Mouse (Mus musculus) thymus, postnatal 4 days (tissue): Measurements from ENCODE around the gene Stpg4.
A peak's percentile ranks its signal among the peaks of the same experiment; 100 is the strongest.

Source experiments
- DNase-seq: peaks from one replicate; pipeline ENCODE4 v3.0.0; 2021

Stpg4 gene

DNA sequence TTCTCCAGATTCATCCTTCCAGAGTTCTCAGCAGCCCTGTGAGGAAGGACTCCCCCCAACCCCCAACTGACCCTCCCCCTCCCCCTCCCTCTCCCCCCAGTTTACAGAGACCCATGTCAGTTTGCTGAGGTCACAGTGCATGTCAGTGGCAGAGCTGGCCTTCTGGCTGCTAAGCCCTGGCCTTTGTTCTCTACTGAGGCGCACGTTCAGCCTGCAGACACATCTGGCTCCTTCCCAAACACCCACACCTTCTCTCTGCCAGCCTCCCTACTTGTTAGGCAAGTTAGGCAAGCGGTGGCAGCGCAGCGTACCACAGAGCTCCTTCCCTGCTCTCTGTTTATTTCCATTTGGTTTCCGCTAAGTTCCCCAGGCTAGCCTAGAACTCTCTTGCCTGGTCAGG is 50.0 kb downstream of the Stpg4 start:
- no peak for DNase-seq

DNA sequence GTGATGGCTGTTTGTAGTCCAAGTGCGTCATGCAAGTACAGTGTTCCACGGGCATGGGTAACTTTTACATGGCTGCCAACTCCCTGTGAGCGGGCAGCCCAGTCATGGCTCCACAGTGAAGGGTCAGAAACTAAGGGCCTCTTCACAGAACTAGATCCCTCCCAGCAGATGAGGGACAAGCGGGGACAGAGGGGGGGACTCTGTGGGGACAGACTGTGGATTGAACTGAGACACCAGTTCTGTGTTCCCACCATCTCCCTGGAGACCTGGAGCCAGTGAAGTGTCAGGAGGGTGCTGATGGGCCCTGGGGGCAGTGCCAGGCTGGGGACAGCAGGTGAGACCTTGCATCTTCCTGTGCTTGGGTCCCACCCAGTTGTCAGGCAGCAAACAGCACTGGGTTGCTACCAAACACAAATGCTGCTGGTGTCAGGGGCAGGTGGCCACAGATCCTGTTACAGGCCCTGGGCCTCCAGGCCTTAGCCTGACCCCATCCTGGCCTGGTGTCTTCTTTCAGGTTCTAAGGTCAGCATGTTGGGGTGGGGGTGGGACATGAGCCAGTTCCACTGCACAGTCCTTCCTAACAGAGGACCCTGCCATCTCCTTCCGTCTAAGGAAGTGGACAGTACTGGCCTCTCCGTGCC is 50.6 kb downstream of the Stpg4 start:
- no peak for DNase-seq

DNA sequence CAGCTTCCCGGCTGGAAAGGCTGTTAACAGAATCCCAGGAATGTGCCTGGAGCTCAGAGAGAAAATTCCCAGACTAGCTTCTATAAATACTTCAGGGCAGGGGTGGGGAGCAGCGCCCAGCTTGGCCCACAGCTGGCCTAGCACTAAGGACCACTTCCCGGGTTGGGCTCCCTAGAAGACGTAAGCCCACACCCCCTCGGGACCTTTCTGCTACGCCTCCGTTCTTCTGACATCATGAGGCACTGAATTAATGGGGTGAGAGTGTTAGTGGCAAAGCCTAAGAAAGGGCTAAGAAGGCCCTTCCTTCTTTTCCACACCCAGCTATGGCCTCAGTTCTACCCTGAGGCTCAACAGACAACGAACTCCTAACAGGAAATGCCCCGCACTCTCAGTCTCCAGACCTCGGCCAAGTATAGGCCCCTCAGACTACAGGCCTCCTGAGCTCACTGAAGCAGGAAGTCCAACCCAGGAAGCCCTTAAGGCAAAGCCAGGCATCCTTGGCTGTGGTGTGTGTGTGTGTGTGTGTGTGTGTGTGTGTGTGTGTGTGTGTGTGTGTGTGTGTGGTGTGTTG is 51.5 kb downstream of the Stpg4 start:
- DNase-seq, result no peak

DNA sequence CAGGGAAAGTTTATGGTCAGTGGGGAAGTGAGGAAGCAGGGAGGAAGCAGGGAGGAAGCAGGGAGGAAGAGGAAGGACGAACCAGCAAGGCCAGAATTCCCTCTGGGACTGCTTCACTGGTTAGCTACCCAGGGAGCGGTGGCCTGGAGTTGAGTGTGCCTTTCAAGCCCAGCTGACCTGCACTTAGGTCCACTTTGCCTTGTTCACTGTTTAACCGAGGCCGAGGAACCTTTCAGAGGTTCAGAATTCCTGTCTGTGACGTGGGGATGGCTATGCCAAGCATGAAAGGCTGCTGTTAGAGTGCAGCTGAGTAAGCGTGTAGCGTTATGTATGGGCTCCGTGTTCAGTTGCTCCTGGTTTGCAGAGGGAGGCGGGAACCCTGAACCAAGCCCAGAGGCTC is 54.2 kb downstream of the Stpg4 start:
- DNase-seq, result no peak

DNA sequence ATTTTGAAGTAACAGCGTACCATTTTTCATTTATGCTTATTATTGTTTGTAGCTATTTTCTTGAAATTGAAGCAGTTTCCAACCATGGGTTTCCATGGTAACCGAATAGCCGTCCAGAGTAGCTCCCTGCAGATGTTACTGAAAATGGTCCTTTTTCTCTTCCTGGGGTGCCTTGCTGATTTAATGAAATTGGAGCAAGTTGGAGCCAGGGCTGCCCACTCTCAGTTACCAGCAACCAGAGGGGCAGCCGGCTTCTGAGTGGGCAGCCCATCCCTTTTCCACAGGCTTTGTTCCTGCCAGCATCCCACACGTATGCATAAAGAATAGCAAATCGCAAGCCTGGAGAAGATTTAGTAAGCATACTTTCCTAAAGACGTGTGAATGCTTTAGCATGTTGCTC is 55.4 kb downstream of the Stpg4 start:
- no peak for DNase-seq

DNA sequence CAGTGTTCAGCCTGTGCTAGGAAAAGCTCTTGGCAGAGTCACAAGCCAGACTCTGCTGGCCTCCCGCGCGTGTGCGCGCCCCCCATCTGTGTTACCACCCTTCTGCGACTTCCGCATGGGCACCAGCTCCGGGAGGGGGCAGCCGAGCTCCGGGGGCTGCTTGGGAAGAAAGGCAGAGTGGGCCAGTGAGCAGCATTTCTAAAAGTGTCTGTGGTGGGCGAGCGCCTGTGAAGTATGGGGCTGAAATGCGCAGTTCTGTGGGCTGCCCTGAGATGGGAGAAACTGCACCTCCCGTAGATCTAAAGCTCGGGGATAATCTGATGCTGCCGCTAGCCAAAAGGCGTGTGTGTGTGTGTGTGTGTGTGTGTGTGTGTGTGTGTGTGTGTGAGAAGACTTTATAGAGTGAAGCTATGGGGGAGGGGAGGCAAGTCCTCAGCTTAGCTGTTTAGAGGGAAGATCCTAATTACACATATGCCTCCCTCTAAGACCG is 58.2 kb downstream of the Stpg4 start:
- DNase-seq, result no peak

DNA sequence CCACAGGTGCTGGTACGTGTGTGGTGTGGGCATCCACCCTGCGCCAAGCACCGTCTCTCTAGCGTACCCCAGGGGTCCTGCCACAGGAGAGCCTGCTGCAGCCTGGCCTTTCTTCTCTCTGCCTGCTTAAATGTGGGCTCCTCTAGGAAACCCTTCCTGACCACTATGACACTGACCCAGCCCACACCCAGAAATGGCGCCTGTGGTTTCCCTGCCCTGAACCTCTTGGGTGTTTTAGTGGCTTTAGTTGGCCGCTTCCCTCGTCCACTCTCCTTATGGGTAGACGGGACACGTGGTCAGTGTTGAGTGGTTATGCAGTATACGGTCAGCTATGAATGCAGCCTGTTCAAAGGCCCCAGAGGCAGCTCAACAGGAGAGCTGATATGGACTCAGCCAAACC is 59.1 kb downstream of the Stpg4 start:
- DNase-seq, result no peak

DNA sequence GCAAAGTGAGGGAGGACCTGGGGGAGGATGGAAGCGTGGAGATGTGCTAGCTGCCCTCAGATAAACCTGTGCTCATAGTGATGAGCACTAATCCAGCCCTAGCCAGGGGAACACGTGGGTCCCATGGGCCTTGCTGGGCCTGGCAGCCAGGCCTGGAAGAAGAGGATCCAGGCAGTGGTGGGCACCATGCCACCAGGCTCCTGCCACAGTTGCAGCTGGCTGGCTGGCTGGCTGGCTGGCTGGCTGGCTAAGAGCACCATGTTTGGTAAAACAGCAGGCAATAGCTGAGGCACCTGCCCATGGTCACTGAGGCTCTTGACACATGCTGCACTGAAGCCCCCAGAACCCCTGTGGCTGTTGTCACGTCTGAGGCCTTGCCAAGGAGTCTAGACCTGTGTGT is 59.9 kb downstream of the Stpg4 start:
- DNase-seq, result no peak

DNA sequence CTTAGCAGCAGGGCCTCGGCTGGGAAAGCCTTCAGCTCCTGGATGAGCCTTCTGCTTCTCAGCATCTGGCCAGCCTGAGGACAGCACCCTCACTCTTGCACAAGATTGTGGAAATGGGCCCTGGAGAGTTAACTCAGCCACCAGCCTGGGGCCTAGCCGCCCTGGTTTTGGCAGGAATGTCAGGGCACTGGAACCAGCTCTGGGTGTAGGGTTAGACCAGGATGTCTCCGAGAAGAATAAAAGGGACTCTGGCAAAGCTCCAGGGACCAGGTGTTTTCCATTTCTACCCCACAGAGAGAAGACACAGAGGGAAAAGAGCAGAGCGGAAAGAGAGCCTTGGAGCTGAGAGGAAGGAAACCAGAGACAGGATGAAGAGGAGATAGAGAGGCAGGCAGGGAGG is 60.3 kb downstream of the Stpg4 start:
- no peak for DNase-seq

DNA sequence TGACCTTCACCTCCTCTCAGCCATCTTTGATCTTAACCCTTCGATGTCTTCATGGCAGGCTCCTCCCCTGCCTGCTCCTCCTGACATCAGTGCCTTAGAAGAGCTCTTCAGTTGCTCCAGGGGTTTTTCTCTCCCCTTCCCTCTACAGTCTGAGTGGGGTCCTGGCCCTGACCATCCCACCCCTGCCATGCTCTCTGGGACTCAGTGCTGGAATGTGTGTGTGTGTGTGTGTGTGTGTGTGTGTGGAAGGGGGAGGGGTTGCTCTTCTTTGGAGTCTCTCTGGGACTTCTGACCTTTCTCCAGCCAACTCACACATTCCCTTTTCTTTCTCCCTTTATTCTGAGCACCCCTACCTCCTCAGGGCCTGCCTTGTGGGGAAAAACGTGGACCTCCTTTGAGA is 61.0 kb downstream of the Stpg4 start:
- DNase-seq, result no peak

DNA sequence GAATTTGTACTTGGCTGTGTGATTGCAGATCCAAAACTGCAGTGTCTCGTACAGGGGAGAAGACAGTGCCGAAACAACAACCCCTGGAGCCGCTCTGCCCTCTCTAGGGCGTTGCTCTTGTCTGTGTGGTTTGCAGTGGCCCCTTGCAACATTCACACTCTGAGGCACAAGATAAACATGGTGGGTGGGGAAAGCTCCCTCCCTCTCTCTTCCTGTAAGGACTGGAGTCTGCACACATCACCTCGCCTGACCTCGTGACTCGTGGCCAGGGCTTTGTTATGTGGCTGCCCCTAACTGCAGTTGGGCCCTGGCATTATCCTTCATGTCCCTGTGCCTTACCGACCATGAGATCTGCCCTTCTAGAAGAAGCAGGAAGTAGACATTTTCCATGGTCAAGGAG is 62.3 kb downstream of the Stpg4 start:
- DNase-seq, result no peak

DNA sequence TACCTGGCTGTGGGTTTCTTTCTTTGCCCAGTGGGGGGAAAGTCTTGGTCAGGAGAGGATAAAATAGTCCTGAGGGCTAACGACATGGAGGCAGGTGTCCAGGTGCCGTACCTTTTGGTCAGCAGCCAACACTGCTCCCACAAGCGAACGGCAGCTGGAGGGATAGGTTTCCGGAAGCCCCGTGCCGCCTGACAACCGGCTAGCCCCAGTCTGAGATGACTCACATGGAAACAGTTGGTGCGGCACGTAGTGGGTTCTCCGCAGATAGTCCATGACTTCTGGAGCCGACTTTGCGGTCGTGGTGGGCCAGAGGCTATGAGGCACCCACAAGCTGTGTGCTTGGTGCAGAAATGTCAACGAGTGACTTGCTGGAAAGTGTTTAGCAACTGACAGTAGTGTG is 63.4 kb downstream of the Stpg4 start:
- DNase-seq, result no peak

DNA sequence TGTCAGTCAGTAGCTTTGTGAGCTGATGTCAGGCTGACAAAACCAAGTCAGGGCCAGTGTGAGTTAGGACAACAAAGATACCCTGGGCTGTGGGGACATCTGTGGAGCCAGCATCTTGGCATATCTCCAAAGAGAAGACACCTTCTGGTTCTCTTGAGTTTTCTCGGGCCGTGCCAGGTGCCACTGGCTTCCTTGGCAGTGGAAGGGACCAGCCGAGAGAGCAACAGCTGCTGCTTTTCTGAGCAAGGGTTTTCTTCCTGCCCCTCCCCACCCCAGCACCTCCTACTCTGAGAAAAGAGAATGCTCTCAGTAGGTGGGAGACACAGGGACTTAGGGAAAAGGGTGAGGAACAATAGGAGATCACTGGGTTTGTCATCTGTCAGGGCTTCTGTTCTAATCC is 66.4 kb downstream of the Stpg4 start:
- DNase-seq, result peak; percentile 44

DNA sequence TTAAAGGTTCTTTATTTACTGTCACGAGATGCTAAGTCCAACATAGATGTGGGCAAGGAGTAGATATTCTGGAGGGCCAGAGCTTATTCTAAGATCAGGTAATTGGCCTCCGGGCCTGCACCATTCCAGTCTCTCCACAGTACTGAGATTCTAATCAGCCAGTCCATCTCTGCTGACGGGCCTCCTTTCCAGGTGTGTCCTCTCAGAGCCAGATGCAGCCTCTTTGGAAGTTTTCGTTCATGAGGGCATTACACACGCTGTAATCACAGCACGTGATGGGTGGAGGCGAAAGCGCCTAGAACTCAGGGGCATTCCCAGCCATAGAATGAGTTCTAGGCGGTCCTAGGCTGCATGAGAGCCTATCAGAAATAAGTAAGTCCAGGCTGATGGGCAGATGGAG is 70.0 kb downstream of the Stpg4 start:
- no peak for DNase-seq

DNA sequence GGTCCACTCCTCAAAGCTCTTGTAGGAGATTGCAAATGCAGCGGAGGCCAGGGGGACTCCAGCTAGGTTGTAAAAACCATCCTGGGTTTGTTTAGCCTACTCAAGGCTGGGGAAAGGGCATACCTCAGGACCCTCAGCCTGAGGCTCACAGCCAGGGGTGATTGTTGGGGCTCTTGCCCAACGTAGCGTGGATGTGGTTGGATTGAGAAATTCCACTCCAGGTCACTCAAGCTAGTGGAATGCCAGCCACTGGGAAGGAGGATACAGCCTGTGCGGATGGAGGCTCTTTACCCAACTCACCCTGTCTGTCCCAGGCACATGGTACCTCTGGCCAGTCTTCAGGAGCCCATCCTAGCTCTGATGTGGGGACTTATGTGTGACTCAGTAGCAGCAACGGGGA is 71.3 kb downstream of the Stpg4 start:
- DNase-seq, result no peak

DNA sequence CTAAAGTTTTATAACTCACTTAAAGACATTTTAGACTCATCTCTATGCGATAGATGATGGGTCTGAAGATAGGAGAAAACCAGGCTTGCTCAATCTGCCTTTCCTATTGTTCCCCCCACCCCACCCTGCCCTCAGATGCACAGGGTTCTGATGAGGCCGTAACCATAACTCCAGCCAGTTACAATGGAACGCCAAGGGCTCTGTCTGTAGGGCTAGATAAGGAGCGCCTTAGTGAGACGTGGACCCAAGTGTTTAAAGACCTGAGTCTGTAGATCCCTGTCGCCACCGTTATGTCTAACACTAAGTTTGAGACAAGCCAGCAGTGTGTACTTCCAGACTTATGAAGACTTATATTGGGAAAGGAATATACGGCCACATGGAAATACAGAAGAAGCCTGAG is 72.1 kb downstream of the Stpg4 start:
- DNase-seq, result no peak

DNA sequence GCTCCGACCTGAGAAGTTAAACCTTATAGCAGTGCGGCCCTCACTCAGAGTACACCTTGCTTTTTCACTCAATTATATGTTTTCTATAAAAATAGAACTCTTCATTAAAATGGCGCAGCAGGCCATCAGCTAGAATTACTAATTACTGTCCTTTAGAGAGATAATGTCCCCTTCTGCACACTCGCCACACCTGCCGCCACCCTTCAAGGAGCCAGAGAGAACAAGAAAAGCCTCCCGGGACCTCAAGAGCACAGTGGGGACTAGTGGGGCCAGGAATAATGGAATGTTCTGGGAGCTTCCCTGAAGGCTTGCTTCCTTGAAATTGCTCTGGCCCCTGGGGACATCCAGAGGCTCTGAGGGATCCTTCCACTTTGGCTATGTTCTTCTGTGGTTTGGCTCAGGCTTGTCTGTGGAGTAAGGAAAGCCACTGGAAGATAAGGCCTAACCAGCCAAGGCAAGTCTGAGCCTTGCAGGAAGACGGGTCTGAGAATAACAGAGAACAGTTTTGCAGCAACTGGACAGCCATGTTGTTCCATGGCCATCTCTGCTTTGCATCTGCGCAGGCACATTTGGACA is 73.7 kb downstream of the Stpg4 start:
- DNase-seq, result no peak

DNA sequence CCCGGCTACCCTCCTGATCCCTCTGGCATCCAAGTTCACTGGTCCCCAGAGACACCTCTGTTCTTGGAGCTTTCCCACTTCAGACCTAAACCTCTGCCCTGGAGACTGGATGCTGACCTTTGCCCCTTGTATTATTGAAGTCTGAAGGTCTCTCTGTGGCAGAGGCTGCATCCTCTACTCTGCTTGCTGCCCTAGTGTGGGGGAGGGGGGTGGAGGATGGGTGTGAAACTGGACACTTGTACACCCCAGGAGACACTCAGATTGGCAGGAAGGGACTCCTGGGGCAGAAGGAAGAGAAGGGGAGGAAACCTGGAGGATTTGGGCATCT is 74.7 kb downstream of the Stpg4 start:
- no peak for DNase-seq

DNA sequence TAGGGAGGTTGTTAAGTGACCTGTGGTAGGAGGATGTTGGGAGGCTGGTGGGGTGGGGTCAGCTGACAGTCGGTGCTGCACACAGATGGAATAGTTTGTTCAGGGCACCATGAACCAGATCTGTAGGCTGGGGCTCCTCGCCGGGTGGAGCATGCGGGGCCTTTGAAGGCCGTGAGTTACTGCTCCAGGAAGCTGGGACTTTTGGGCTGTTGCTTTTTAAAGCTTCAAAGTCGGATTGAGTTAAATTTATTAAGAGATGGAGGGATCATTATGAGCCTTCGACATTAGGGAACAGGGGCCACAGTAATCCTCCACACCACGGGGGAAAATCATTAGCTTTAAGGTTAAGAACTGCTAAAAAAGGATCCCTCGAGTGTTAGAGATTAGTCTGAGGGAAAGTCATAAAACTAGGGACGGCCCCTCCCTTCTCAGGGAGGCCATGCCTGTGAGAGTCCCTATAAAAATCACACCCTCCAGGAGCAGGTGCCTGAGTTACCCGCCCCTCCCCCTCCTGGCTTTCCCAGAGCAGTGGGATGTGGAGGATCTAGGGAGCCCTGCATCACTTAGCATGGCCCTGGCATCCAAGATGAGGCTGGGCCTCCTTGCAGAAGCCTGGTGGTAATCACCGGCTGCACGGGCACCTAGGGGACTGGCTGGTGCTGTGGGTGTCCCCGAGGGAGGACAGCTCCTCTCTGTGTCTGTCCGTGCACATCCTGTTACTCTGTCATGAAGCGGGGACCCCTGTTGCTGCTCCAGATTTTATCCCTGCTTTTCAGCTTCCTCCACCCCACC is 75.2 kb downstream of the Stpg4 start:
- DNase-seq, result no peak

DNA sequence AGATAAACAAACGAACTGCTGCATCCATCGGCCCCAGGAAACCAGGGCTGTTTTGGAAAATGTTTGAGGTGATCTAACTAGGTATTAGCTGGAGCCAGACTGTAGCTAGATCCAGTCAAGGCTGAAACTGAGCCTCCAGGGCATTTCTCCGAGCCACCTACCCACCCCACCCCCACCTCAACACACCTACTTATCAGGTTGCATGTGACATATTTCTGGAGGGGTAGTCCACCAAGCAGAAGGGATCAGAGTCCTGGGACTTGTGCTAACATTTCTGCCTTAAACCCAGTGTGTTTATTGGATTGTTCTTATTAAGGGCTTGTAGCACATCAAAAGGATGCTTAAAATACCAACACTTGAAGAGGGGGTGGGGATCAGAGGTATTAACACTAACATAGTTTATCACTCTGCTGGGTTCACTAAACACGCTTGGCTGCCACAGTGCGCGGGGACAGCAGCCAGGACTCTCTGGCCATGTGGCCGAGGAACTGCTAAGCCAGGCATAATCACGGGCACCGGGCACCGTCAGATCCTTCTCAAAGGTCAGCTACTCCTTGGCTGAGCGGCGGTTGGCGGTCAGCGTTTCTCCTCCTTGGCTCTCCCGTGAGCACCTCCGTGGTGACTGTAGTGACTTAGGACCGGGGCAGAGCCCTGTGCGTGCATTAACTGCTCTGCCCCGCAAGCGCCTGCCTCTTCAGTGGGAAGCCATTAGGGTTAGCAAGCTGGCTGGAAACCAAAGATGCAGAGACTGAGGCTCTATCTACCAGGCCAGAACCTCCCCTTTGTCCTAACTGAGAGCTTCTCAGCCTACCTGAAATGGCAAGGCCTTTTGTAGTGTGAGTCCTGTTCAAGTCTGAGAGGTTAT is 76.1 kb downstream of the Stpg4 start:
- no peak for DNase-seq

DNA sequence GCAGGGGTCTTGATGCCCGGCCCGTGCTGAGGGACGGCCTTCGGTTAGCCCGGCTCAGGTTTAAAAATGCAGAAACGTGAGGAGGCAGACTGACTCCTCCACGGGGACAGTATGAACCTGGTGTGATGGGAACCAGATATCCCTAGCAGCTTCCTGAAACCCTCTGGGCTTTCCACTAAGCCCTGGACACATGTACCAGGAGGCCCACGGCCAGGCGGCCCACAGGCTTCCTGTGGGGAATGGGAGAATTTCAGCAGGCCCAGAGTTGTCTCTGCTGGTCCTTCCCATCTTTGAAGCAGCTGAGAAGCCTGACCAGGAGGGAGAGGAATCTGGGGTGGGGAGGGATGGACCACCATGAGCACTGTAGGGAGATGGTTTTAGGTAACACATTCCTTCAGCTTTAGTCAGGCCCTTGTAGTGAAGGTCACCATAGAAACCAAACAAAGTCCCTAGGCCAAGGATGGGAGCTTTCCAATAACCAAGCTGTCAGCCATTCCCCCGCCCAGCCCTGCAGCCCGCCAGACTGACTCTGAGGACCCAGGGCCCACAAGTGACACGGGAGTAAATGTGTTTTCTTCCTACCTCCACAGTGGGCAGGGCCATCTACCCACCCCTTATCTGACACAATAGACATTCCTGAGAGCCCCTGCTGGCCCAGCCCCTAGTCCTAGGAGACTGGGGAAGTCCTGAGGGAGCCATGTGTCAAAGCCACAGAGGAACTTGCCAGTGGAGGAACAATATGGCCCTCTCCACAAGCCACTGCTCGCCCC is 76.9 kb downstream of the Stpg4 start:
- DNase-seq, result no peak

DNA sequence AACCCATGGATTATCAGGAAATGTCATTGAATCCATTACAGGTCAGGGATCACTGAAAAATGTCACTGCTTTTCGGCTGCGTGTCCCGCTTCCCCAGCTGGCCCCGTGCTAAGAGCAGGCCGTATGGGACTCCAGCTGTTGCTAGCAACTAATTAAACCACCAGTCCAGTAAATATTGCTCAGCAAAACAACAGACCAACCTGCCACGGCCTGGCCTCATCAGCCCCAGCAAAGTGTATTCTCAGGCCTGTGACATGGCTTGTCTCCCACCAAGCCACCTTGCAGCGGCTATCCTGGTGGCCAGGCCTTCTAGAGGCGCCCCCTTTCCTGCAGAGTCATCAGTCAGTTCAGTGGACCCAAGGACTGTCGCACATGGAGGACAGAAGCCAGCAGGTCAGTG is 78.0 kb downstream of the Stpg4 start:
- DNase-seq, result no peak
